Mouse (Mus musculus): ENCODE measurements around the gene Fbp1. TPM values are rescaled to one million over a fixed set of nuclear protein-coding genes. Genes with fewer than 3 reads are reported as not detected.

Gene Fbp1
- total and polyA plus RNA-seq, 2 experiments from 2014 or later: 0.18 to 1.2 TPM

- Histone ChIP-seq H3K4me2 (ENCODE audit: low read depth, low read length) (no peak within 1 kb of the TSS), H3K4me3 (ENCODE audit: low read depth, low read length) (no peak within 1 kb of the TSS), H3K27ac (ENCODE audit: low read depth) (peak within 1 kb of the TSS; percentile 51; the same call in 1 of the 2 replicates), H3K9ac (replicated peaks; ENCODE audit: low read depth, low read length) (no peak within 1 kb of the TSS), H3K9me3 (replicated peaks; ENCODE audit: control insufficient read depth, low read length) (no peaks in the 10 kb centered on the region), H3K36me3 (replicated peaks; ENCODE audit: control insufficient read depth, insufficient read depth, low read length) (no peaks in the 10 kb centered on the region), H3K4me1 (ENCODE audit: control insufficient read depth, insufficient read depth) (peaks cover 9% of the 10 kb centered on the region; the same call in 1 of the 2 replicates), H3K27me3 (ENCODE audit: control insufficient read depth, insufficient read depth, low read length) (no peaks in the 10 kb centered on the region)
- no peak for TF ChIP-seq CTCF (IDR thresholded peaks at IDR 0.05; ENCODE audit: low read depth)
- TF ChIP-seq EP300 (IDR thresholded peaks at IDR 0.05; ENCODE audit: low read depth): no peak
- ATAC-seq (ENCODE audit: insufficient read depth, low read depth) (peak; percentile 40), DNase-seq (ENCODE audit: low spot score) (no peak)
- 58% methylated on average over 21 of the region's 21 CpGs for WGBS
These were observed 29.9 kb downstream of the Fbp1 start, which contains the start of gene Fbp2 for GRCm38 (mm10) chr13:62857941-62858915. Gene Fbp2 (minus strand): TSS chr13:62858422.

DNA sequence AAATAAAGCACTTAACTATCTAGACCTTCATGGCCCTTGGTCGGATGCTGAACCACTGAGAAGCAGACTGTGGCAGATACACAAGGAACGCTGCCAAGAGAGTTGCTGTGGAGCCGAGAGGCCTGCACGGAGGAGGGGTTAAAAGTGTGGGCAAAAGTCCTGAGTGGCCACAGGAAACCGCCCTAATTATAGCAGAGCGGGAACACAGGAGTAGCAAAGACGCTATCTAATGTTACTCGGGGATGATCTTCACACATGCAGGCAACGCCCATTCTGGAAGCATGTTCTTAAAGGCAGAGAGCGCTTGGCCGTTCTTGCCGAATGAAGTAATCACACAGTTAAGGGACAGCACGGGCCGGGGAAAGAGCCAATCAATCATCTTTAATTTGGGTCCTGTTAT, 31.2 kb downstream of the Fbp1 start:
- Histone ChIP-seq H3K27me3 (ENCODE audit: control insufficient read depth, insufficient read depth, low read length) (no peaks in the 10 kb centered on the region), H3K9me3 (replicated peaks; ENCODE audit: control insufficient read depth, low read length) (no peaks in the 10 kb centered on the region), H3K4me1 (ENCODE audit: control insufficient read depth, insufficient read depth) (peaks cover 9% of the 10 kb centered on the region; the same call in 1 of the 2 replicates), H3K9ac (replicated peaks; ENCODE audit: low read depth, low read length) (no peak overlapping the region), H3K4me2 (ENCODE audit: low read depth, low read length) (no peak overlapping the region), H3K27ac (ENCODE audit: low read depth) (no peak overlapping the region), H3K4me3 (ENCODE audit: low read depth, low read length) (no peak overlapping the region), H3K36me3 (replicated peaks; ENCODE audit: control insufficient read depth, insufficient read depth, low read length) (no peaks in the 10 kb centered on the region)
- TF ChIP-seq CTCF (IDR thresholded peaks at IDR 0.05; ENCODE audit: low read depth) (no peak), EP300 (IDR thresholded peaks at IDR 0.05; ENCODE audit: low read depth) (no peak)
- DNase-seq (ENCODE audit: low spot score) (no peak), ATAC-seq (ENCODE audit: insufficient read depth, low read depth) (no peak)
- 69% methylated on average over 14 of the region's 14 CpGs for WGBS

GRCm38 (mm10) chr13:62856305-62856675, 31.8 kb downstream of the Fbp1 start:
- Histone ChIP-seq H3K4me1 (ENCODE audit: control insufficient read depth, insufficient read depth) (peaks cover 9% of the 10 kb centered on the region; the same call in 1 of the 2 replicates), H3K27me3 (ENCODE audit: control insufficient read depth, insufficient read depth, low read length) (no peaks in the 10 kb centered on the region), H3K4me2 (ENCODE audit: low read depth, low read length) (peak overlapping the region; percentile 62), H3K36me3 (replicated peaks; ENCODE audit: control insufficient read depth, insufficient read depth, low read length) (no peaks in the 10 kb centered on the region), H3K4me3 (ENCODE audit: low read depth, low read length) (peak overlapping the region; percentile 38), H3K9ac (replicated peaks; ENCODE audit: low read depth, low read length) (no peak overlapping the region), H3K27ac (ENCODE audit: low read depth) (no peak overlapping the region), H3K9me3 (replicated peaks; ENCODE audit: control insufficient read depth, low read length) (no peaks in the 10 kb centered on the region)
- WGBS: 5% methylated on average over 5 of the region's 5 CpGs
- DNase-seq (ENCODE audit: low spot score): peak; percentile 80
- peak; percentile 77 for ATAC-seq (ENCODE audit: insufficient read depth, low read depth)
- TF ChIP-seq EP300 (IDR thresholded peaks at IDR 0.05; ENCODE audit: low read depth) (no peak), CTCF (IDR thresholded peaks at IDR 0.05; ENCODE audit: low read depth) (peak; percentile 85)

- peak overlapping the region; percentile 62 for H3K4me2 ChIP-seq (ENCODE audit: low read depth, low read length)
- TF ChIP-seq CTCF (IDR thresholded peaks at IDR 0.05; ENCODE audit: low read depth) (no peak), EP300 (IDR thresholded peaks at IDR 0.05; ENCODE audit: low read depth) (no peak)
- WGBS: 33% methylated on average over 25 of the region's 25 CpGs
- no peaks in the 10 kb centered on the region for H3K27me3 ChIP-seq (ENCODE audit: control insufficient read depth, insufficient read depth, low read length)
- H3K36me3 ChIP-seq (replicated peaks; ENCODE audit: control insufficient read depth, insufficient read depth, low read length): no peaks in the 10 kb centered on the region
- H3K9ac ChIP-seq (replicated peaks; ENCODE audit: low read depth, low read length): no peak overlapping the region
- no peak for ATAC-seq (ENCODE audit: insufficient read depth, low read depth)
- H3K9me3 ChIP-seq (replicated peaks; ENCODE audit: control insufficient read depth, low read length): no peaks in the 10 kb centered on the region
- H3K27ac ChIP-seq (ENCODE audit: low read depth): no peak overlapping the region
- DNase-seq (ENCODE audit: low spot score): no peak
- H3K4me3 ChIP-seq (ENCODE audit: low read depth, low read length): peak overlapping the region; percentile 38
- peaks cover 9% of the 10 kb centered on the region; the same call in 1 of the 2 replicates for H3K4me1 ChIP-seq (ENCODE audit: control insufficient read depth, insufficient read depth)
These were observed 32.4 kb downstream of the Fbp1 start for GRCm38 (mm10) chr13:62855396-62856304.

DNA sequence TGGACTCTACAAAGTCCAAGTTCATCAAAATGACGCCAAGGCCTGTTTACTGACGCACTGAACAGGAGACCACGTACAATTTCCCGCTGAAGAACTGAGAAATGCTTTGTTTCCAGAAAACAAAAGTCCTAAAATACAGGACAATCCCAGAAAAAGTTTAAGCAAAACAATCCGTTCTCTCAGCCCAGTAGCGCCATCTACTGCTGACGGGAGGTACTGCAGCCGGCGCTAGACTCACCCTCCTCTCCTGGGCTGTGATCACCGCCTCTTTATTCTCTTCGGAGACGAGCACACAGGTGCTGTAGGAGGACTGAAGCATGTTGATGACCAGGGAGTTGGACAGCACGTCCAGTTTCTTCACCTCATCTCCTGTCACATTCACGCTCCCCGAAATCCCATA, 33.4 kb downstream of the Fbp1 start:
- no peaks in the 10 kb centered on the region for H3K36me3 ChIP-seq (replicated peaks; ENCODE audit: control insufficient read depth, insufficient read depth, low read length)
- TF ChIP-seq CTCF (IDR thresholded peaks at IDR 0.05; ENCODE audit: low read depth): peak; percentile 81
- TF ChIP-seq EP300 (IDR thresholded peaks at IDR 0.05; ENCODE audit: low read depth): no peak
- no peaks in the 10 kb centered on the region for H3K9me3 ChIP-seq (replicated peaks; ENCODE audit: control insufficient read depth, low read length)
- peak overlapping the region; percentile 27; the same call in 1 of the 2 replicates for H3K4me2 ChIP-seq (ENCODE audit: low read depth, low read length)
- no peak overlapping the region for H3K9ac ChIP-seq (replicated peaks; ENCODE audit: low read depth, low read length)
- no peaks in the 10 kb centered on the region for H3K27me3 ChIP-seq (ENCODE audit: control insufficient read depth, insufficient read depth, low read length)
- no peak overlapping the region for H3K27ac ChIP-seq (ENCODE audit: low read depth)
- ATAC-seq (ENCODE audit: insufficient read depth, low read depth) (no peak), DNase-seq (ENCODE audit: low spot score) (peak; percentile 33)
- peaks cover 9% of the 10 kb centered on the region; the same call in 1 of the 2 replicates for H3K4me1 ChIP-seq (ENCODE audit: control insufficient read depth, insufficient read depth)
- no peak overlapping the region for H3K4me3 ChIP-seq (ENCODE audit: low read depth, low read length)
- 17% methylated on average over 15 of the region's 15 CpGs for WGBS

Data from heart, postnatal 0 days (tissue).